Mouse (Mus musculus): ENCODE data around the gene Ints7.

Gene Ints7

DNA sequence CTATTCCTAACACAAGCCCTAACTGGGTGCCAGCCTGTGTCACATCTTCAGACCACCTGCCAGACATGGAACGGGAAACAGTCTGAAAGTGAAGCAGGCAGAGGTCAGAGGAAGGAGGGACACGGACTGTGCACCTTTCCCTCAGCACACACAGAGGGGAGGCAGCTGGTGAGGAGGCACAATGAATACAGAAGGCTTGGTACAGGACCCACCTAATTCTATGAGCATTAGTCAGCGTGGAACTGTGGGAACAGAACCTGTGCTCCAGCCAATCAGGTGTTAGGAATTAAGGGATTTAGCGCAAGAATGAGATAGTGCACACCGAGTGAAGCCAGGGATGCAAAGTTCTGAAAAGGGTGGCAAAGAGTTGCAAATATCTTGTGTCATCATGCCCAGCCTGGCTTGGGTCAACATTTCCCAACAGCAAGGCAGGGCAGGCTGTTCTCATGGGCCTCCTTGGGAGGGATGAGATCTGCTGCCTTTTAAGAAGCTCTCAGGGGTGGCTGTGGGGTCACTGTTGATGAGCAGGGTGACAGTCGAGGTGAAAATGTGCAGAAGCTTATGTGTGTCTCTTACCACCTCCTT lies 57.2 kb downstream of the Ints7 start:
- DNase-seq (ENCODE audit: low spot score): no peak

GRCm38 (mm10) chr1:191634116-191634515 lies 58.7 kb downstream of the Ints7 start:
- no peak for DNase-seq (ENCODE audit: low spot score)

- DNase-seq (ENCODE audit: low spot score): no peak
Observed at GRCm38 (mm10) chr1:191638404-191638803, 63.0 kb downstream of the Ints7 start.

GRCm38 (mm10) chr1:191639200-191639807 lies 63.9 kb downstream of the Ints7 start:
- no peak for DNase-seq (ENCODE audit: low spot score)

GRCm38 (mm10) chr1:191640146-191640545 lies 64.7 kb downstream of the Ints7 start:
- DNase-seq (ENCODE audit: low spot score): no peak

DNA sequence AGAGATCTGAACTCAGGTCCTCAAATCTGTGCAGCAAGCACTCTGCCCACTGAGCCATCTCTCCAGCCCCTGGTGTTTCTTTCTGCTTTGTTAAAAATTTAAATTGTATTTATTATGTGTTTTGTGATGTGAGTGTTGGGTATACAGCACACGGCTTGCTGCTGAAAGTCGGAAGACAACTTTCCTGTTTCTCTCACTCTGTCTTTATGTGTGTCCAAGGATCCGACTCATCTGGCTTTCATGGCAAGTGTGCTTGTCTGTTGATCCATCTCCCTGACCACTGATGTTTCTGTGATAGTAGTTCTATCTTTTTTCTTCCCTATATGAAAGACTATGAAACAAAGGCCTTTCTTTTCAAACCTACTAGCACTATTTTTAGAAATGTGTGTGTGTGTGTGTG lies 65.4 kb downstream of the Ints7 start:
- DNase-seq (ENCODE audit: low spot score): no peak

- DNase-seq (ENCODE audit: low spot score): no peak
Observed at GRCm38 (mm10) chr1:191641438-191641837, 66.0 kb downstream of the Ints7 start.

DNA sequence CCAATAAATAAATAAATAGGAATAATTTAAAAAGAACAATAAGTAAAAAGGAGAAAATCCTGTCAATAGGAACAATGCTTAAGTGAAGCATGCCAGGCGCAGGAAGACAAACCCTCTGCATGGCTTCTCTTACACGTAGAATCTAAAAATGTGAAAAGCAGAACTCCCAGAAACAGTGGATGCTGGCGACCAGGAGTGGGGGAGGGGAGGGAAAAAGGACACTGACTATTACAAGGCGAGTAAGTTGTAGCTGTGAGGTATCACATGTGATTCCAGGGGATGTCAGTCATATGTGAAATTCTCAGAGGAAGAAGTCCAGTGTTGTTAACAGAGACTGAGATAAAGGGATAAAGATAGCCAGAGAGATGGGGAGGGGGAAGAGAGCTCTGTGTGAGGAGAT lies 67.5 kb downstream of the Ints7 start:
- no peak for DNase-seq (ENCODE audit: low spot score)

GRCm38 (mm10) chr1:191645921-191646320 lies 70.5 kb downstream of the Ints7 start:
- DNase-seq (ENCODE audit: low spot score): no peak

DNA sequence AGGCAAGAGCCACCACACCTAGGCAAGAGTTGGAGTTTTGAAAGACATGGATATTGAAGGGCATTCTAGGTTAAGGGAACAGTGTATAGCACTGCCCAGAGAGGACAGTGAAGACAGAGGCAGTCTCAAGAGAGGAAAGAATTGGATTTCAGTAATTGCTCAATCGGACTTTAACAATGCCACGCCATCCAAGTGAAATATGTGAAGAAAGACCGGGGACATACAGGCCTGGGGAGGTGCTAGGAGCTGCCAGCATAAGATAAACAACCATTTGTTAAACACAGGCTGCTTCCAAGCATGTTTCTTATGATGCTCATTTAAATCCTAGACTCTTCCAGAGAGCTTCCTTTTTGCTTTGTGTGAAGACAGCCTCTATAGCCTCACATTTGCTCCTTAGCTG lies 72.2 kb downstream of the Ints7 start:
- DNase-seq (ENCODE audit: low spot score): no peak

DNA sequence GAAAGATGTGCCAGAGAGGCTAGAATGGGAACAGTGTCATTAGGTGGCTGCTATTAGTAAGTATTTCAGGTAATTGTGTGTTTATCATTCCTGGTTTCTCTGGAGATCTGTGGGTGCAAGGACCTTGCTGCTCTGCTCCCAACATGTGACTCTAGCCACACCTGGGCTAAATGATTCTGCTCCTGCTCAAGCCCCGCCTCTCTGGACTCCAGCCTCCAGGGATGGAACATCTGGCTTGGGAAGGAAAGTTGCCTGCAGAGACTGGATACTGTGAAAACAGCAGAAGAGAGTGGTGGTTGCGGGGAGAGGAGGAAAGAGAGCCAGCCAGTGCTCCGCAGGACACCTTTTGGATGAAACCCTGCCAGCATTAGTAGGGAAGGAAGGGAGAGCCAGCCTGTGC lies 84.0 kb downstream of the Ints7 start:
- no peak for DNase-seq (ENCODE audit: low spot score)

DNA sequence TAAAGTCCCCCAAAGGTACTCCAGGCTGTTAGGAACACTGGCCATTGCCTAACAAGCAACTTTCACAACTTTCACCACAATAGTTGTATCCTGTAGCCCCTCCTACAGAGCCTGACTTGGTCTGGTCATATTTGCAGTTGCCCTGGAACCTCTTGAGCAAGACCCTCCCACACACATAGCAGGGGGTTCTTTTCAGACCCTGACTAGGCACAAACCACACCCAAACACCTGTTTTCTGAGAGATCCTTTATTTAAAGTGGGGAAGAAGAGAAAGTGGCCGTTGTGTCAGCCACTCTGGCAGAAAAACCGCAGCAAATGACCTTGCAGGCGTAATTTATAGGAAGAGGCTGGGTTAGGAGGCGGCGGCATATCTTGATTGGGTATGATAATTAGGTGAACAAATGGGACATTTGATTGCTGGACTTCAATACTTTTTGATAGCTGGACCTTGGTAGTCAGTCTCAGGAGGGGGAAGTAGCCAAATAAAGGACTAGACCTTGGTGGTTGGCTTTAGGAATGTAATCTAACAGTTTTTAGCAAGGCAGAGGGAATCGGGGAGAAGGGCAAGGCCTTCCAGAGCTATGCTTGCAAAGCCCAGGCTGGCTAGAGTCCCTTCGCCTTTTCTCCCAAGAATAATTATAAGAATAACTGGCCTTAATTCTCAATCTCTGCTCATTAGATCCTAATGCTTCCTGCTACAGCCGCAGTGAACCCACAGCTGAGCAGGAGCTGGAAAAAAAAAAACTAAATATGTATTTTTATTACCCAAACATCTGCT lies 85.8 kb downstream of the Ints7 start:
- DNase-seq (ENCODE audit: low spot score): no peak

DNA sequence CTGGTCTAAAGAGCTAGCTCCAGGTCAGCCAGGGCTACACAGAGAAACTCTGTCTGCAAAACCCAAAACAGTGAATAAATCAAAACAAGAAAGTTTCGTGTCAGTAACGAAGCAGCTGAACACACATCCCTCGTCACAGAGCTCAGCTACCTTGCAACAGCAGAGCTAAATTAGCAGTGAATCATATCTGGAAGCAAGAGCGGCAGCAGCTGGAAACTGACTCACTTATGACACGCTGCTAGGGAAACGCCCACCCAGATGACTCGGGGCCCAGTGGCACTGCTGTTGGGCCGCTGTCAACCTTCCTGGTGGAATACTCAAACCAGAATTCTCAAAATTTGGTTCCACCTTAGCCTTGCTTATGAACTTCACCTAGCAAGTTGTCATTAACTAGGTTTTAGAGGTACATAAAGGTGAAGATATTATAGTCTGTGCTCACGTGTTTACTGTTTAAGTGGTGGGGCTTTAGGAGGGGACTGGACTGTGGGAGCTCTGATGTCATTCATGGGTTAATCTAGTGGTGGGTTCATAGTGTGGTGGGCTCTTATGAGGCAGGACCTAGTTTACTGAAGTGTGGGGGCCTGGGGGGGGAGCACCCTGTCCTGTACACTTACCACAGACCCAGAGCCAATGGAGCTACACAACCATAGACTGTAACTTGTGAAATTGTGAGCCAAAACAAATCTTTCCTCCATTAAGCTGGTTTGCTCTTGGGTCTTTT lies 86.9 kb downstream of the Ints7 start:
- DNase-seq (ENCODE audit: low spot score): no peak

DNA sequence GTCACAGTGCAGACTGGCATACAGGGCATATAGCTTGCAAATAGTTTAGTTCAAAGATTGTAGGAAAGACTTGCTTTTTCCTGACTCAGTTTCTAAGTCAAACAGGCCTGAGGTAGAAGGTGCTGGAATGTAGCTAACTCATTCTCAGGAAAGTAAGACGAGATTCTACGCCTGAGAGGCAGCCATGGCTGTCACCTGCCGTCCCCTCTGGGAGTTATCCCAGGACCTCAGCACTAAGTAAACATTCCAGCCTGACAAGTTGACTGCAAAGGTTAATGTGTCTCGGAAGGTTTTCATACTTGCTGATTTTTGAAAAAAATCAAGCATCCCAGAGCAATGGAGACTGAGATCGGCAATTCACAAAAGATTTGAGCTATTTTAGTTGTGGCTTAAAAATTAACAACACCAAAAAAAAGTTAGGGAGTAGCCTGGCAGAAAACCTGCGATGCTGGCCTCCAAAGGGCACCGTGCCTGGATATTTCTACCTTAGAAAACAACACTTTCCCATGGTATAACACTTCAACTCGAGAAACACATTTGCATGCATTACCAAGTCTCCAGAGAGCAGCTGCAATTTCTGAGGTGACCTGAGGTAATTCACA lies 87.6 kb downstream of the Ints7 start:
- DNase-seq (ENCODE audit: low spot score): no peak

DNA sequence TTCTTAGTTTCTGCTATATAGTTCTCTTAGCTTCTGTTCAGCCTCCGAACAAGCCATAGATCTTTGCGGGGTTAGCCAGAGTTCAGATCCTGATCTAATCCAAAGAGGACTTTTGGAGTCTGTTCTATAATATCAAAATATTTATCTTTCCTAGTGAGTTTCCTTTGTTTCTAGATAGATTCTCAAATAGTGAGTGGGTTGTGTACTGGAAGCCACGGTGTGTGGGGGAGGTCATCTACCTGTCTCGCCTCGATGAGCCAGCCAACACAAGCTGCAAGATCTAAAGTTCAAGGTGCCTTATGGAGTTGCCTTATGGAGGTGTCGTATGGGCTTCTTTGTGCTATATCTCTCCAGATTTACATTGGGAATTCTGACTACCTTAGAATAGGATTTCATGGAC lies 88.2 kb downstream of the Ints7 start:
- no peak for DNase-seq (ENCODE audit: low spot score)

DNA sequence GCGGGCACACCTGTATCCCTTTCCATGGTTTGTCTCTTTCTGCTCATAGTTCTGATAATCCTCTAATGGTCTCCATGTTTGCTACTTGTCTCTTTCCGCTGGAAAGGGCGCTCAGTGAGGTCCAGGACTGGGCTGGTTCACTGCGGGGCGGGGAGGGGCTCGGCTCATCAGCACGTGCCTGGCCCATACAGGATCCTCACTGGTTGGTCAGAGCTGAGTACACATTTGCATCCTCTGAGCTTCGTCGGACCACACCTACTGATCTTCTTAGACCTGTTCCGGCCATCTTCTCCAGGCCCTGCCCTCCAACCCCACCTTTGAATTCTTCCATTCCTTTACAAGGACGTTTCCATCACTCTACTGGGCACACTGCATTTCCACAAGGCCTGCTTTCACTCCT lies 90.9 kb downstream of the Ints7 start:
- DNase-seq (ENCODE audit: low spot score): no peak

DNA sequence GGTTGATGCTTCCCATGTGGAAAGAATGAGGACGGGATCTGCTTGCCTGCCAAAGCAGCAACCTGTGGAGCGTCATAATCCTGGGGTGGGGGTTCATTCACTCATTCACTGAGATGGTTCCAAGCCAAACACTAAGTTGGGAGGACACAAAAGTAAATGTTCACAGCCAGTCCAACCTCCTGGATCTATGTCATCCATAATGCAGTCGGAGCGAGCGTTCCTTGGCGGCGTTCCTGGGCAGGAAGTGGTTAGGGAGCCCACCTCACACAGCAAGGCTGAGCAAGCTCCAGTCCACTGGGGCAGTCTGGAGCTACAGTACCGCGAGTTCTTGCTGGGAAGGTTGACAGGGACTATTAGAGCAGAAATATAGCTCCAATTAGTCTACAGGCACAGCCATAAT lies 92.6 kb downstream of the Ints7 start:
- DNase-seq (ENCODE audit: low spot score): no peak

Measured in urinary bladder, postnatal 10 days (tissue).